Mouse (Mus musculus): ENCODE data around the gene Ugt1a6a. TPM values are rescaled to one million over a fixed set of nuclear protein-coding genes. Genes with fewer than 3 reads are reported as not detected.
A peak's percentile ranks its signal among the peaks of the same experiment; 100 is the strongest.

Ugt1a6a gene
- polyA plus RNA-seq, 1 experiment from 2014 or later = 0.81 TPM

DNA sequence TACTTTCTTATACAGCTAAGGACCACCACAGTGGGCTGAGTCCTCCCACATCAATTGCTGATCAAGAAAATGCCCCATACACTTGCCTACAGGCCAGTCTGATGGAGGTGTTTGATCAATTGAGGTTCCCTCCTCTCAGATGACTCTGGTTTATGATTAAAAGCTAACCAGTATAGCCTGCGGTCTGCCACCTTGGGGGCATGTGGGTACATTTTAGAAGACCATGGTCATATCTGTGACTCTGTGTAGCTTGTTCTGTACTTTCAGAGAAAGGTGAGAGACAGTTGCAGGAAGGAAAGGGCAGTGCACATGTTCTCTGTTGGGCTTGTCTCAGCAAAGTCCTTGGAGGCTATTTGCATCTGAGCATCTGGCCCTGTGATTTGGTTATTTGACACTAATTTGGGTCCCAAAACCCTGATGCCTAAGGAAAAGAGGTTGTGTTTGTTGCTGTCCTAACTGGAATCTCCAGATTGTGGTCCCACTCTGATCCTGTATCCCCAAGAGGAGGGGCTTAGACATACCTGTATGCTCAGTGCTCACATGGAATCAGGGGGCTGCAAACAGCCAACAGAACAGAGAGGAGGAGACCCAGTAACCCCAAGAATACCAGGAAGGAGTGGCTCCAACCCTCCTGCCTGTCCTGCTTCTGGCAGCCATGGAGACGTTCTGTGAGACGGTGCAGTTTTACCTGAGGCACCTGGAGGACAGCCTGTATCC is 98.2 kb downstream of the Ugt1a6a start:
- H3K27me3 ChIP-seq = no peaks in the 10 kb centered on the region
- no peaks in the 10 kb centered on the region for H3K4me1 ChIP-seq (replicated peaks)
- H3K9me3 ChIP-seq (replicated peaks) = peaks cover 61% of the 10 kb centered on the region
- H3K36me3 ChIP-seq = no peaks in the 10 kb centered on the region
- no peak for ATAC-seq (replicated peaks; ENCODE audit: insufficient number of reproducible peaks, insufficient read depth, low FRiP score, low read depth)
- H3K27ac ChIP-seq = no peak overlapping the region
- H3K4me3 ChIP-seq = no peak overlapping the region
- 48% methylated on average over 3 of the region's 3 CpGs for WGBS
- H3K4me2 ChIP-seq = no peak overlapping the region
- no peak overlapping the region for H3K9ac ChIP-seq

DNA sequence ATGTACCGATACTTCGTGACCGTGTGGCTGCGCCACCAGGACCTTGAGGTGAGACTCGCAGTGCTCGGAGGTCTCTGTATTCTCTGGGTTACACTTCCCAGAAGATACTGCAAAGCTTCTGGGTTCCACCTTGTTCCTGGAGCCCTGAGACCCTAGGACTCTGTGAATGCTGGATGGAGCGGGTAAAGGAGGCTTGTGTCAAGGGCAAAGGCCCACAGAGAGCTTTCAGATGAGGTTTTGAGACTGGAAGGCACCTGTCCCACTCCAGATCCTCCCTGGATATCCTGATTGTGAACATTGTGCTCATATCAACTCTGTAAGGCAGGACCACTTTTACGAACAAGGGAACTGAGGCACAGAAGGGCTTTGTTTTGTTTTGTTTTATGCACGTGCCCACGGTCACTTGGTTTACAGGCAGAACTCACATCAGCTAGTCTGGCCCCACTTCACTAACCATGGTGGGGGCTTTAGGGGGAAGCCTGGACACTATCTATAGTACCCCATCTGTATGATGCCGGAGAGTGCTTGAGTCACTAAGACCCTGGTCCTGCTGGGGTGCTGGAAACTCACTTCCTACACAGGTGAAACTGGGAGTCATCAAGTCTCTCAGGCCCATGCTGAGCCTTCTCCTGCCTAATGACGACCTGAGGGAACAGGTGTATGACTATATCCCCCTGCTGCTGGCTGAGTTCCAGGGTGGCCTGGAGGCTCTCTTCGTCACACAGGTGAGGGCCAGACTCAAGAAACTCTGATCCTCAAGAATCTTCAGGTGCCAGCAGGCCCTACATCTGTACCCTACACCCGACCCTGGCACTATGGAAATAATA is 99.0 kb downstream of the Ugt1a6a start:
- ATAC-seq (replicated peaks; ENCODE audit: insufficient number of reproducible peaks, insufficient read depth, low FRiP score, low read depth) = no peak
- Histone ChIP-seq H3K9ac (no peak overlapping the region), H3K36me3 (no peaks in the 10 kb centered on the region), H3K4me3 (no peak overlapping the region), H3K27me3 (no peaks in the 10 kb centered on the region), H3K9me3 (replicated peaks) (peaks cover 64% of the 10 kb centered on the region), H3K27ac (no peak overlapping the region), H3K4me1 (replicated peaks) (no peaks in the 10 kb centered on the region), H3K4me2 (no peak overlapping the region)
- WGBS = 60% methylated on average over 14 of the region's 14 CpGs

DNA sequence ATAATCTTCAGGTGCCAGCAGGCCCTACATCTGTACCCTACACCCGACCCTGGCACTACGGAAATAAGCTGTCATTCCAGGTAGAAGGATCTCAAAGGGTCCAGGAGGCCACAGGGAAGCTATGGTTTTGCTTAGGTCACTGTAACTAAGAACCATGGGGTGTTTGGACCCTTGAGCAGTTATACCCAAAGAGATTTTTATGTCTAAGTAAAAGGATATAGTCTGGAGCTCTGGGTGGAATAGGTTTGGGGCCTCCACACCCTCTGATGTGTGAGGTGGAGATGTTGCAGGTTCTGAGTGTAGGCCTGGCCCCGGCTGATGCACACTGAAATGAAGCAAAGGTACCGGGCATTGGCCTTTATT is 99.6 kb downstream of the Ugt1a6a start:
- H3K9ac ChIP-seq = no peak overlapping the region
- H3K36me3 ChIP-seq = no peaks in the 10 kb centered on the region
- H3K27ac ChIP-seq = no peak overlapping the region
- no peaks in the 10 kb centered on the region for H3K4me1 ChIP-seq (replicated peaks)
- H3K4me3 ChIP-seq = no peak overlapping the region
- H3K4me2 ChIP-seq = no peak overlapping the region
- peaks cover 69% of the 10 kb centered on the region for H3K9me3 ChIP-seq (replicated peaks)
- 55% methylated on average over 4 of the region's 4 CpGs for WGBS
- no peak for ATAC-seq (replicated peaks; ENCODE audit: insufficient number of reproducible peaks, insufficient read depth, low FRiP score, low read depth)
- H3K27me3 ChIP-seq = no peaks in the 10 kb centered on the region

DNA sequence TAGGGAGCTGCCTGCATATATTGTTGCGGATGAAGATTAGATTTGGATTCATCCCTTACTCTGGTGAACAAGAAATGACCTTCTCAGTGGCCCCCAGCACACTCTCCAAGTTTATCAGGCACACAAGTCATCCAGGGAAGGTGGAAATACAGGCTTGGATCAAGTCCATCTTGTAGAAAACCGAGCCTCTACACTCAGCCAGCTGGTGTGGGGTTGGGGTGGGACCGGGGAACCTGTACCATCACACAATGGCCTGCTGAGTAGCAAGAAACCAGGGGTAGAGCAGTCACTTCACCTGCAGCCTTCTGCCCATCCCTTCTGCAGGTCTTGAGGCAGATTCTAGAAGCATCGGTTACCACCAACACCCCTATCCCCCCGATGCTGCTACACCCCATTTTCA is 100.0 kb downstream of the Ugt1a6a start:
- Histone ChIP-seq H3K36me3 (no peaks in the 10 kb centered on the region), H3K4me3 (no peak overlapping the region), H3K4me2 (no peak overlapping the region), H3K27ac (no peak overlapping the region), H3K9me3 (replicated peaks) (peaks cover 70% of the 10 kb centered on the region), H3K9ac (no peak overlapping the region), H3K27me3 (no peaks in the 10 kb centered on the region), H3K4me1 (replicated peaks) (no peaks in the 10 kb centered on the region)
- 40% methylated on average over 5 of the region's 5 CpGs for WGBS
- ATAC-seq (replicated peaks; ENCODE audit: insufficient number of reproducible peaks, insufficient read depth, low FRiP score, low read depth) = no peak

DNA sequence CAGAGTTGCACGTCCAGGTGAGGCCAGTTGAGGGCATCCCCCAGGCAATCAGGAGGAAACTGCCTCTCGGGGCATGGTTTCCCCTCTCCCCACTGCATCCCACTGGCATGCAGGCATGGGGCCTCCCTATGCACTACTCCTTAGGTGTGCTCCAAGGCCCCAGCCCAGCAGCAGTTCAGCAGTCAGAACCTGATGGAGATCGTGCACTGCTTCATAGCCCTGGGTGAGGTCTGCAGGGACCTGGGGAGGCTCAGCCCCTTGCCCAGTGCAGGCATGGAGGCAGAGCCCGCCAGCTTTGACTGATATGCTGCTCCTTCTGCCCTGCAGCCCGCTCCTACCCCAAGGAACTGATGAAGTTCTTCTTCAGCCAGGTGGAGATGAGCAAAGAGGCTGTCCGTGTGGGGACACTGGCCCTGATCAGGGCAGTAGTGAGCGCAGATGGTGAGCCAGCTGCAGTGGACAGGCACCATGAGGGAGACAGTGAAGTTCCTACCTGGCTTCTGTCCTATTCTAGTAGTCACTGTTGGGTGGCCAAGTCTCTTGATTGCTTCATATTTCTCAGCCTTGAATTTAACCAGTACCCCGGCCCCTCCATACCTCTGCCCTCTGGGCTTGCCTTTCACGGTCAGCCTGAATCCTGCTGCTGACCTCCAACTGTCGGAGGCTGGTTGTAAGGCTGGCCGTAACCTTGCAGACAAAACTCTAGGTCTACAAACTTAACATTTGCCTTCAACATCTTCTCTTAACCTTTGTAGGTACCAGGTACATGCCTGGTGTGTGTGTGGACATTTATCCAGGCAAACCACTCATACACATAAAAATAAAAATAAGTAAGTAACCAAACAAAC is 100.7 kb downstream of the Ugt1a6a start:
- no peak for ATAC-seq (replicated peaks; ENCODE audit: insufficient number of reproducible peaks, insufficient read depth, low FRiP score, low read depth)

DNA sequence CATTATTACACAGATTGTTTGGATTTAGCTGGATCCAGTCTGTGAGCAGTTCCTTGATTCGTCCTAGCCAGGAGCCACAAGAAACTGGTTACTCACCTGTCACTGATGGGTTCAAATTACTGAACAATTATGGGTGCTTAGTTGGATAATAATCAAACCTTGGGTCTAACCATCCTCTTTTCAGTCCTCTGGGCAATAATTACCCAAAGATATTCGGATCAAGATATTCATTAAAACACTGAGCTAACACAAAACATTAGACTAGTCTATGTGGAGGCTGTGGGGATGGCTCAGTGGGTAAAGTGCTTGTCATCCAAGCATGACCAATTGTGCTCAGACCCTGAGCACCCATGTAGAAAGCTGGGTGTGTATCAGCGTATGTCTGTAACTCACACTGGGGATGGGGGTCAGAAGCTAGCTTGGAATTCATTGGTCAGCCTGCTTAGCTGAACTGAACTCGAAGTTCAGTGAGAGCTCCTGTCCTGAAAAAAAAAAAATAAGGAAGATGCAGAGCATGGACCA is 101.3 kb downstream of the Ugt1a6a start:
- no peak overlapping the region for H3K4me3 ChIP-seq
- no peaks in the 10 kb centered on the region for H3K4me1 ChIP-seq (replicated peaks)
- no peak overlapping the region for H3K27ac ChIP-seq
- peaks cover 74% of the 10 kb centered on the region for H3K9me3 ChIP-seq (replicated peaks)
- H3K9ac ChIP-seq = no peak overlapping the region
- whole genome bisulfite sequencing = 50% methylated on average over 4 of the region's 4 CpGs
- ATAC-seq (replicated peaks; ENCODE audit: insufficient number of reproducible peaks, insufficient read depth, low FRiP score, low read depth) = no peak
- H3K4me2 ChIP-seq = no peak overlapping the region
- no peaks in the 10 kb centered on the region for H3K36me3 ChIP-seq
- no peaks in the 10 kb centered on the region for H3K27me3 ChIP-seq

More for the DNA sequence above, 100.7 kb downstream of the Ugt1a6a start:
- H3K4me3 ChIP-seq = no peak overlapping the region
- 58% methylated on average over 11 of the region's 11 CpGs for WGBS
- no peaks in the 10 kb centered on the region for H3K27me3 ChIP-seq
- peaks cover 68% of the 10 kb centered on the region for H3K9me3 ChIP-seq (replicated peaks)
- no peaks in the 10 kb centered on the region for H3K36me3 ChIP-seq
- H3K4me1 ChIP-seq (replicated peaks) = no peaks in the 10 kb centered on the region
- H3K27ac ChIP-seq = no peak overlapping the region
- no peak overlapping the region for H3K9ac ChIP-seq
- H3K4me2 ChIP-seq = no peak overlapping the region

DNA sequence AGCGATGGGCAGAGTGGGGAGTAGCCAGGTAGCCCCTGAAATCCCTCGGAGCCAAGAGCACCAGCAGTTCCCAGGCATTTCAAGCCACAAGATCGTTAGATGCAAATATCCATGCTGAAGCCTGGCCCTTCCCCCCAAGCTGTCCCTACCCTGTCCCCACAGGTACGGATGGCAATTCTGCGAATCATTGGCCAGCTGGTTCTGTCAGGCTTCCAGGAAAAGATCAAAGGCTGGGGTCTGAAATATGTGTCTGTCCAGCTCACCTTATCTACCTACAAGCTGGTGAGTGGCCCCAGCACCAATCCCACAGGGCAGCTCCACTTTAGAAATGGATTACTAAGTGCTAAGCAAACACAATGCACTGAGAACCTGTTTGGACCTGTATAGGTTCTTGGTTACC is 102.7 kb downstream of the Ugt1a6a start:
- no peaks in the 10 kb centered on the region for H3K27me3 ChIP-seq
- no peak for ATAC-seq (replicated peaks; ENCODE audit: insufficient number of reproducible peaks, insufficient read depth, low FRiP score, low read depth)
- no peak overlapping the region for H3K27ac ChIP-seq
- H3K9ac ChIP-seq = no peak overlapping the region
- H3K4me2 ChIP-seq = no peak overlapping the region
- H3K36me3 ChIP-seq = no peaks in the 10 kb centered on the region
- H3K4me1 ChIP-seq (replicated peaks) = no peaks in the 10 kb centered on the region
- 69% methylated on average over 5 of the region's 5 CpGs for WGBS
- H3K9me3 ChIP-seq (replicated peaks) = peaks cover 72% of the 10 kb centered on the region
- no peak overlapping the region for H3K4me3 ChIP-seq

DNA sequence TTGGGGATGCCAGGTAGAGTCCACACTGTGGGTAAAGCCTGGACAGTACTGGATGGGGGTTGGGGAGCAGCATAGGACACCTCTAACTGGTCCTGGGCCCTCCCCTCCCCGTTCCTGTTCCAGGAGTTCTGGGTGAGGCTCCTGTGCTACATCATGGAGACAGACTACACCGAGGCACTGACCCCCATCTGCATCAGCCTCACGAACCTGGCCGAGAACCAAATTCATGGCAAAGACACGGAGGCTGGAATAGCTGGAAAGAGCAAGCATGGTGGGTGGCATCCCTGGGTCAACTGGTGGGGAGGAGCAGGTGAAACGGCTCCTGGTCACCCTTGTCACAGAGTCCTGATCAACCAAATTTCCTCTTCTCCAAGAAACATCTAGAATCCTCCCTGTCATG is 104.2 kb downstream of the Ugt1a6a start:
- no peak overlapping the region for H3K27ac ChIP-seq
- no peak for ATAC-seq (replicated peaks; ENCODE audit: insufficient number of reproducible peaks, insufficient read depth, low FRiP score, low read depth)
- H3K4me1 ChIP-seq (replicated peaks) = no peaks in the 10 kb centered on the region
- H3K9ac ChIP-seq = no peak overlapping the region
- no peaks in the 10 kb centered on the region for H3K36me3 ChIP-seq
- 70% methylated on average over 6 of the region's 6 CpGs for WGBS
- H3K4me3 ChIP-seq = no peak overlapping the region
- H3K27me3 ChIP-seq = no peaks in the 10 kb centered on the region
- no peak overlapping the region for H3K4me2 ChIP-seq
- peaks cover 70% of the 10 kb centered on the region for H3K9me3 ChIP-seq (replicated peaks)

DNA sequence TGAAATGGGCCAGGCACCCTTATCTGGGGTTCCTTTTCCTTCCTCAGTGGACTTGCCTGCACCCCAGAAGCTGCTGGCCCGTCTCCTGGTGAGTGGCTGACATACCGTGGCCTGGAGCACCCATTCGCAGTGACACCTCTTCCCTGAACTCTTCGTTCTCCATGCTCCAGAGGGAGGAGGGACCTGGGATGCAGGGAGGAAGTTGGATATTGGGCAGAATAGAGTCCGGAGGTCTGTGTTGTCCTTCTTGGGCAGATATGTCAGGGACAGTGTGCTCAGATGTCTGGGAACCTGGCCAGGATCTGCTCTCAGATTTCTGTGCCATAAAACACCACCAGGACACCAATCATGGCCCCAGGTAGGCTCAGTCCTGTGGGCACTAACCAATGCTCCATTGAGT is 105.5 kb downstream of the Ugt1a6a start:
- H3K9me3 ChIP-seq (replicated peaks) = peaks cover 72% of the 10 kb centered on the region
- 62% methylated on average over 5 of the region's 5 CpGs for WGBS
- H3K4me2 ChIP-seq = no peak overlapping the region
- no peak overlapping the region for H3K9ac ChIP-seq
- H3K27me3 ChIP-seq = no peaks in the 10 kb centered on the region
- H3K36me3 ChIP-seq = no peaks in the 10 kb centered on the region
- H3K4me1 ChIP-seq (replicated peaks) = no peaks in the 10 kb centered on the region
- no peak for ATAC-seq (replicated peaks; ENCODE audit: insufficient number of reproducible peaks, insufficient read depth, low FRiP score, low read depth)
- H3K27ac ChIP-seq = no peak overlapping the region
- H3K4me3 ChIP-seq = no peak overlapping the region

DNA sequence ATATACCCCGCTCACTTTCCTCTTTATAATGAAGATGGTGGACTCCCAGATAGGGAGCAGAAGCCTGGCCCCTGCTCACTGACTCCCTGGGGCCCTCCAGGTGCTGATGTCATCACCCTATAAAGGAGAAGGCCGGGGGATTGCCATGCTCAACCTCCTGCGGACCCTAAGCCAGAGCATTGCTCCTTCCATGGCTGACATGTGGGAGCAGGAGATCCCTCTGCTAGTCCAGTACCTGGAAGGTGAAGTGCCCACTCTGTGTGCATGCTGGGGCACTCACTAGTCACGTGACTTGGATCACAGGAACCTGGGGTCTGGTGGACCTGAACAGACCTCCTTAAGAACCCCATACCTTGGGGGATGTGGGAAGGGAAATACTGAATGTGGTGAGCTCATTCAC is 106.0 kb downstream of the Ugt1a6a start:
- WGBS = 62% methylated on average over 4 of the region's 4 CpGs

DNA sequence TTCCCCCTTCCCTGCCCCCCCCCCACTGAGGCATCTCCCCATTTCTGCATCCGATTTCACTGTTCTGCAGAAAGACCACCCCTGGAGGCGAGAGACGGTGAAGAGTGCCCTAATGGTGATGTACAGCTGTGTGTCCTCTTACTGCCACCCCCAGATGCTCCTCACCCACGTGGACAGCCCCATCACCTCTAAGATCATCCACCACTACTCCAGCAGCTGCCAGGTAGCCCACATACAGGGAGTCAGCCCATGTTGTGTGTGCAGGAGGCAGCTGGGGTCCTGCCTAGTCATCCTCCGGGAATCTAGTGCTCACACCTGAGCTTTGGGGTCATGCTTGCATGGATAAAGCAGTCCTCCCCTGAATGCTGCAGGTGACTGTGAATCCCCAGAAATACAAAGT is 109.3 kb downstream of the Ugt1a6a start:
- H3K27ac ChIP-seq = no peak overlapping the region
- no peaks in the 10 kb centered on the region for H3K27me3 ChIP-seq
- no peak for ATAC-seq (replicated peaks; ENCODE audit: insufficient number of reproducible peaks, insufficient read depth, low FRiP score, low read depth)
- H3K4me2 ChIP-seq = no peak overlapping the region
- H3K9me3 ChIP-seq (replicated peaks) = peaks cover 52% of the 10 kb centered on the region
- H3K9ac ChIP-seq = no peak overlapping the region
- H3K4me3 ChIP-seq = no peak overlapping the region
- H3K36me3 ChIP-seq = no peaks in the 10 kb centered on the region
- no peaks in the 10 kb centered on the region for H3K4me1 ChIP-seq (replicated peaks)
- whole genome bisulfite sequencing = 56% methylated on average over 5 of the region's 5 CpGs

More for the DNA sequence above, 106.0 kb downstream of the Ugt1a6a start:
- H3K27ac ChIP-seq = no peak overlapping the region
- ATAC-seq (replicated peaks; ENCODE audit: insufficient number of reproducible peaks, insufficient read depth, low FRiP score, low read depth) = peak; percentile 0; the same call in 1 of the 2 replicates
- peaks cover 72% of the 10 kb centered on the region for H3K9me3 ChIP-seq (replicated peaks)
- no peaks in the 10 kb centered on the region for H3K27me3 ChIP-seq
- H3K4me2 ChIP-seq = no peak overlapping the region
- no peak overlapping the region for H3K4me3 ChIP-seq
- no peak overlapping the region for H3K9ac ChIP-seq
- no peaks in the 10 kb centered on the region for H3K36me3 ChIP-seq
- H3K4me1 ChIP-seq (replicated peaks) = no peaks in the 10 kb centered on the region
